Mouse (Mus musculus) thymus, adult 2 months (tissue): ENCODE data around the gene Ccdc85b.

ENCODE experiments used
- CTCF ChIP-seq: fragments of 200-500 bp; IDR thresholded peaks from 2 replicates; pipeline ENCODE4 v1.5.1; 2012; ENCODE audit warnings: mild to moderate bottlenecking, control low read depth, low read length, moderate library complexity, borderline replicate concordance; ENCODE audit not compliant: control insufficient read depth, poor library complexity, insufficient read depth; ENCODE audit errors: extremely low read depth
- POLR2A ChIP-seq: fragments of 200-500 bp; IDR thresholded peaks from 2 replicates; pipeline ENCODE4 v1.6.1; 2012; ENCODE audit warnings: mild to moderate bottlenecking, low read length, control low read depth, moderate library complexity; ENCODE audit not compliant: control insufficient read depth, poor library complexity, insufficient read depth; ENCODE audit errors: extremely low read depth

- no peak for TF ChIP-seq CTCF
- no peak for TF ChIP-seq POLR2A
Observed at GRCm38 (mm10) chr19:5444371-5444908, 13.3 kb downstream of the Ccdc85b start.
